Mouse (Mus musculus) liver, adult 2 months (tissue): ENCODE measurements at regions not wholly inside any gene's neighbourhood (a gene's known extent, or its start where the extent isn't known, plus 50 kb on each side); places are given as distances from the start of the nearest gene placed in this dataset.
A peak's percentile ranks its signal among the peaks of the same experiment; 100 is the strongest.

Experiments used
- DNase-seq: peaks from one replicate; pipeline ENCODE4 v3.0.0-alpha.2; 2011; ENCODE audit warnings: low read depth, low spot score; ENCODE audit errors: extremely low read depth
- H3K27ac ChIP-seq: fragments of 200-500 bp; replicated peaks from 2 replicates; pipeline ENCODE4 v1.5.1; 2012; ENCODE audit warnings: low read depth, mild to moderate bottlenecking, control low read depth, inconsistent platforms, low read length; ENCODE audit not compliant: insufficient read depth
- H3K27me3 ChIP-seq: fragments of 200-500 bp; 2 replicates; pipeline ENCODE4 v1.6.1; 2012; ENCODE audit warnings: mild to moderate bottlenecking, moderate library complexity, low read length, inconsistent platforms; ENCODE audit not compliant: control insufficient read depth, insufficient read depth
- H3K36me3 ChIP-seq: fragments of 200-500 bp; 2 replicates; pipeline ENCODE4 v1.6.1; 2012; ENCODE audit warnings: low read length, inconsistent platforms; ENCODE audit not compliant: control insufficient read depth, insufficient read depth
- H3K4me1 ChIP-seq: fragments of 200-500 bp; 2 replicates; pipeline ENCODE4 v1.6.1; 2011; ENCODE audit warnings: low read length; ENCODE audit not compliant: control insufficient read depth, insufficient read depth
- H3K4me3 ChIP-seq: fragments of 200-500 bp; 2 replicates; pipeline ENCODE4 v1.5.1; 2011; ENCODE audit warnings: low read depth, mild to moderate bottlenecking, control low read depth, low read length, moderate library complexity; ENCODE audit not compliant: insufficient read depth
- H3K79me2 ChIP-seq: fragments of 200-500 bp; 2 replicates; pipeline ENCODE4 v1.6.1; 2012; ENCODE audit warnings: inconsistent platforms, mild to moderate bottlenecking, low read length, moderate library complexity; ENCODE audit not compliant: control insufficient read depth, insufficient read depth
- H3K9ac ChIP-seq: fragments of 200-500 bp; 2 replicates; pipeline ENCODE4 v1.6.1; 2012; ENCODE audit warnings: low read depth, mild to moderate bottlenecking, control low read depth, inconsistent platforms, low read length
- CTCF ChIP-seq: fragments of 200-500 bp; IDR thresholded peaks from 2 replicates; pipeline ENCODE4 v1.5.1; 2011; ENCODE audit warnings: low read depth, low read length, control low read depth
- POLR2A ChIP-seq: fragments of 200-500 bp; IDR thresholded peaks from 2 replicates; pipeline ENCODE4 v1.6.1; 2011; ENCODE audit warnings: low read length, control low read depth; ENCODE audit not compliant: insufficient read depth; ENCODE audit errors: extremely low read depth
- WGBS: fragments of 180-500 bp; shearing (Covaris S2); methylation state at CpG from one replicate; pipeline ENCODE4 v1.1.7; 2018; 5-methylcytosine and 5-hydroxymethylcytosine counted together

DNA sequence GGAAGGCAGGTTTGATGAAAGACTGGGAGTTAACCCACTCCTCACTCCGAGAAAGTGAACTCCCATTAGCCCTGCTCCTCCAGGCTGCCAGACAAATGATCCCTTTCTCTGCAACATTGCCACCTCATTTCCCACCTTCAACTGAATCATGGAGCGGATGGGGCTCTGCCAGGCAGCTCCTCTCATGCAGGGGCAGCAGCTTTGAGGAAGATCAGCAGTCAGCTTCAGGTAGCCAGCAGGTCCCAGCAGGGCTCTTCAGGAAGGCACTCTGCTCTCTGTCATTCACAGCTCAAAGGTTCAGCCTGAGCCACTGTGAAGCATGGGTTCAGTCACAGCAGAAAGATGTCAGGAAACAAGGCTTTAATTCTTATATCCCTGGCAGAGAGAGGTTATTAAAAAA is 282.9 kb downstream of the Sv2b start:
- no peak for DNase-seq
- TF ChIP-seq POLR2A: no peak
- no peak for TF ChIP-seq CTCF
- H3K27ac ChIP-seq: no peak overlapping the region
- H3K27me3 ChIP-seq: no peaks in the 10 kb centered on the region
- H3K4me3 ChIP-seq: no peak overlapping the region
- H3K9ac ChIP-seq: no peak overlapping the region
- WGBS: 30% methylated on average over 2 of the region's 2 CpGs
- H3K36me3 ChIP-seq: no peaks in the 10 kb centered on the region
- H3K79me2 ChIP-seq: no peaks in the 10 kb centered on the region
- H3K4me1 ChIP-seq: no peaks in the 10 kb centered on the region

DNA sequence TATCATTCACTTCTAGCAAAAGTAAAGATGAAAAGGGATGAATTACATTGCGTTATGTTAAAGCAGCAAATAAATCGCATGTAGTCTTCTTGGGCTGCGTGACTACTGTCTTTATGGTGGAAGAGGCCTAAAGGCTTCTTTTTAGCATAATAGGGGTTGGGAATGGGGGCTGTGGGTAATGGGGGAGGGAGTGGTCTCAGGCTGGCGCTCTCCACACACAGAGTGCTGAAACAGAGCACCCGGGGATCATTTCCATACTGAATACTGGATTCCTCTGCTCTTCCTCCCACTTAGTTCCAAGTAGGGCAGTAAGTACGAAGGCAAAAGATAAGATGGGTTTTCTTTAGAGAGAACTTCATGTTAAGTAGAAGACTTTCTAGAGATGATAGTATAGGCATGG is 287.1 kb downstream of the Sv2b start:
- Histone ChIP-seq H3K9ac (no peak overlapping the region), H3K27ac (no peak overlapping the region), H3K4me3 (no peak overlapping the region), H3K4me1 (no peaks in the 10 kb centered on the region), H3K27me3 (no peaks in the 10 kb centered on the region), H3K36me3 (no peaks in the 10 kb centered on the region), H3K79me2 (no peaks in the 10 kb centered on the region)
- WGBS: 48% methylated on average over 6 of the region's 6 CpGs
- TF ChIP-seq POLR2A: no peak
- TF ChIP-seq CTCF: no peak
- DNase-seq: no peak

DNA sequence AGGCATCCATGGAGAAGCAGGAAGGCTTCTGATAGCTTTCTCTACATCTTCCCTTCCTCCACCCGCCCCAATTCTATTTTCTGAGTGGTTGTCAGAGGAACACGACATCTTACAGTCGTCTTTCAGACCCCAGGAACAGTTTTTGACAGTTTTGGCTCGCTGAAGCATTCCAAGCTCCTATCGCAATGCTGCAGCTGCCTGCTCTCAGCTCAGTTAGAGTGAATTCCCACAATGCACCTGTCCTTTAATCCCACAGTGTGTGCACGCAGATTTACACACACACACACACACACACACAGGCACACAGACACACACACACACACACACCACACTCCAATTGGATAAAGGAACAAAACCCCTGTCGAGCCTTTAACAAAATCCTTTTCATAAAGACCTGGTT is 290.4 kb downstream of the Sv2b start:
- TF ChIP-seq POLR2A: no peak
- no peak for TF ChIP-seq CTCF
- Histone ChIP-seq H3K4me3 (no peak overlapping the region), H3K27ac (no peak overlapping the region), H3K36me3 (no peaks in the 10 kb centered on the region), H3K9ac (no peak overlapping the region), H3K4me1 (no peaks in the 10 kb centered on the region), H3K27me3 (no peaks in the 10 kb centered on the region), H3K79me2 (no peaks in the 10 kb centered on the region)
- DNase-seq: no peak
- 61% methylated on average over 7 of the region's 7 CpGs for WGBS

DNA sequence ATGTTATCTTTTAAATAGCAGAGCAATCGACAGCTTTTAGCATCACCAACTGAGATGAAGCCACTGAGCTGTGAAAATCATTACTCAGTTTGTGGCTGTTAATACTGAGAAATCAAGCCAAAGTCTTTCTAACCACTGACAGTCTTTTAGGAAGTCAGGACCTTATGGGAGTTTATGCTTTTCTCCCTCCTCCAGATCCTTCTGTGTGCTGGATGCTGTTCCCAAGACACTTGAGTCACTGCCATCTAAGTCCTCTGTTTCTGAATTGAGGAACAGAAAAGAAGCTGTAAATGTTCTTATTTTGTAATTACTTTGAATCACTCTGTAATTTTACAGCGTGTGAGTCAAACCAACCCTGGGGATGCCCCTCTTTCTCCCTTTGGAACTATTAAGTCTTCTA is 300.6 kb downstream of the Sv2b start:
- TF ChIP-seq CTCF (no peak), POLR2A (no peak)
- no peak overlapping the region for H3K4me3 ChIP-seq
- WGBS: 74% methylated on average over 2 of the region's 2 CpGs
- H3K36me3 ChIP-seq: no peaks in the 10 kb centered on the region
- H3K27ac ChIP-seq: no peak overlapping the region
- no peak for DNase-seq
- H3K9ac ChIP-seq: no peak overlapping the region
- H3K79me2 ChIP-seq: no peaks in the 10 kb centered on the region
- H3K4me1 ChIP-seq: no peaks in the 10 kb centered on the region
- no peaks in the 10 kb centered on the region for H3K27me3 ChIP-seq

DNA sequence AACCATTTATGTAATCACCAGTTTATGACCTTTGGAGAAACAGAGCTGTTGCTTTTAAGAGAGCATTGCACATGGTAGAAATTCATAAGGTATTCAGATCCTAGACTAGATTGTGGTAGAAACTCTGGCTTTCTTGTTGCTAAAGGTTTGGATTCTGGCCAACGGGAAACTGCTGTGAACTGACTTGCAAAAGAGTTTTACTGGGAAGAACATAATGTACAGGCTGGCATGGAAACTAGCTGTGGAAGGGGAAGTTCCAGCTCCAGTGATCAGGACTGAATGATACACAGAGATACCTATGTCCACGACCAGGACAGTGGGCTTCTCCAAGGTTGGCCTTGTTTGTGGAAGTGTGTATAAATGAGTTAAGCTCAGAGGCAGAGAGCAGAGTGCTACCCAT is 318.9 kb downstream of the Sv2b start:
- no peaks in the 10 kb centered on the region for H3K79me2 ChIP-seq
- WGBS: 49% methylated on average over 2 of the region's 2 CpGs
- DNase-seq: peak; percentile 8
- H3K9ac ChIP-seq: no peak overlapping the region
- TF ChIP-seq POLR2A (no peak), CTCF (no peak)
- H3K27ac ChIP-seq: no peak overlapping the region
- H3K27me3 ChIP-seq: no peaks in the 10 kb centered on the region
- H3K36me3 ChIP-seq: no peaks in the 10 kb centered on the region
- H3K4me1 ChIP-seq: no peaks in the 10 kb centered on the region
- H3K4me3 ChIP-seq: no peak overlapping the region

DNA sequence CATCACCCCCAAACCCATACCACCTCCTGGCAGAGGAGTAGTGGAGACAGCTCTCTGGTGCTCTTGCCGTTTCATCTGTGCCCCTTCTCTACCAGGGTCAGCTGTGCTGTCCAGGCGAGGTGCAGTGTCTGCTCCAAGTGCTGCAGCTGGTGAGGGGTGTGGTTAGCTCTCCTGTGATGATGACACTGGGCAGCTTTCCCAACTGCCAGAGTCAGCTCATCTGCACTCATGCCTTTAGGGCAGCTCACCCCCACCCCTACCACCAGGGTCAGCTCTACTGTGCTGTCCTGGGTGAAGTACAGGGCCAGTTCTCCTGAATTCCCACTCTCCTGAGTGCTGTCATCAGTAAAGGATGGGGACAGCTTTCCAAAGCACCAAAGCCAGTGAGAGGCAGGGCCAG is 329.6 kb downstream of the Sv2b start:
- no peak overlapping the region for H3K27ac ChIP-seq
- no peak for DNase-seq
- H3K4me3 ChIP-seq: no peak overlapping the region
- no peak overlapping the region for H3K9ac ChIP-seq
- H3K36me3 ChIP-seq: no peaks in the 10 kb centered on the region
- H3K4me1 ChIP-seq: no peaks in the 10 kb centered on the region
- no peak for TF ChIP-seq POLR2A
- TF ChIP-seq CTCF: no peak
- no peaks in the 10 kb centered on the region for H3K79me2 ChIP-seq
- WGBS: 34% methylated on average over 2 of the region's 2 CpGs
- no peaks in the 10 kb centered on the region for H3K27me3 ChIP-seq
